Mouse (Mus musculus) erythroblast, embryonic 14.5 days (primary cell): ENCODE measurements around the gene Pmf1.

ENCODE experiments used
- GATA1 ChIP-seq: IDR thresholded peaks from 2 replicates; pipeline ENCODE4 v1.6.1; 2012; ENCODE audit warnings: low read length, inconsistent platforms, mixed read lengths
- TAL1 ChIP-seq: IDR thresholded peaks from 3 replicates; pipeline ENCODE4 v1.6.1; 2012; ENCODE audit warnings: low read length, inconsistent platforms, mixed read lengths

GRCm38 (mm10) chr3:88455588-88456264 is 45.6 kb upstream of the Pmf1 start:
- no peak for TF ChIP-seq TAL1
- TF ChIP-seq GATA1, result no peak
